Mouse (Mus musculus): ENCODE data around the gene Olfr902. TPM values are rescaled to one million over a fixed set of nuclear protein-coding genes. Genes with fewer than 3 reads are reported as not detected.

The Olfr902 gene
- polyA plus RNA-seq, 1 experiment from 2014 or later, result not detected

GRCm38 (mm10) chr9:38495501-38495900 lies 48.0 kb downstream of the Olfr902 start, which contains the start of gene Olfr907:
Olfr907 (plus strand) TSS chr9:38495801.
- DNase-seq (ENCODE audit: low spot score), result no peak
- no peak for ATAC-seq (ENCODE audit: low FRiP score)
- Histone ChIP-seq H3K4me3 (replicated peaks; ENCODE audit: low read length) (no peak within 1 kb of the TSS), H3K27me3 (ENCODE audit: control insufficient read depth, insufficient read depth, low read length) (no peaks in the 10 kb centered on the region), H3K36me3 (replicated peaks; ENCODE audit: control insufficient read depth, insufficient read depth) (no peaks in the 10 kb centered on the region), H3K9me3 (ENCODE audit: control insufficient read depth, low read length) (no peaks in the 10 kb centered on the region), H3K9ac (no peak within 1 kb of the TSS), H3K4me2 (replicated peaks) (no peak within 1 kb of the TSS), H3K4me1 (replicated peaks; ENCODE audit: control insufficient read depth, insufficient read depth, low read length) (no peaks in the 10 kb centered on the region), H3K27ac (no peak within 1 kb of the TSS)
- 84% methylated on average over 2 of the region's 2 CpGs for WGBS

Other genes with a start within 250 kb of the Olfr902 start
- not detected in 2 replicates for gene Olfr893, start 239.3 kb upstream of the Olfr902 start, polyA plus RNA-seq (2014; fragmentation: Nextera tagmentation; extraction: Ambion mirVana)
- gene Olfr894, start 229.6 kb upstream of the Olfr902 start, polyA plus RNA-seq (2014; fragmentation: Nextera tagmentation; extraction: Ambion mirVana), result not detected in 2 replicates
- not detected in 2 replicates for gene Olfr143, start 194.9 kb upstream of the Olfr902 start, polyA plus RNA-seq (2014; fragmentation: Nextera tagmentation; extraction: Ambion mirVana)
- gene Olfr895, start 179.8 kb upstream of the Olfr902 start, polyA plus RNA-seq (2014; fragmentation: Nextera tagmentation; extraction: Ambion mirVana), result not detected in 2 replicates
- gene Olfr896-ps1, start 156.5 kb upstream of the Olfr902 start, polyA plus RNA-seq (2014; fragmentation: Nextera tagmentation; extraction: Ambion mirVana), result not detected in 2 replicates
- gene Olfr25, start 118.6 kb upstream of the Olfr902 start, polyA plus RNA-seq (2014; fragmentation: Nextera tagmentation; extraction: Ambion mirVana), result not detected in 2 replicates
- gene Olfr898, start 99.2 kb upstream of the Olfr902 start, polyA plus RNA-seq (2014; fragmentation: Nextera tagmentation; extraction: Ambion mirVana), result not detected in 2 replicates
- gene Olfr250, start 80.8 kb upstream of the Olfr902 start, polyA plus RNA-seq (2014; fragmentation: Nextera tagmentation; extraction: Ambion mirVana), result not detected in 2 replicates
- gene Olfr251, start 70.6 kb upstream of the Olfr902 start, polyA plus RNA-seq (2014; fragmentation: Nextera tagmentation; extraction: Ambion mirVana), result not detected in 2 replicates
- not detected in 2 replicates for gene Olfr147, start 46.0 kb upstream of the Olfr902 start, polyA plus RNA-seq (2014; fragmentation: Nextera tagmentation; extraction: Ambion mirVana)
- not detected in 2 replicates for gene Olfr901, start 18.2 kb upstream of the Olfr902 start, polyA plus RNA-seq (2014; fragmentation: Nextera tagmentation; extraction: Ambion mirVana)
- not detected in 2 replicates for gene Olfr904, start 15.5 kb downstream of the Olfr902 start, polyA plus RNA-seq (2014; fragmentation: Nextera tagmentation; extraction: Ambion mirVana)
- gene Olfr905, start 23.5 kb downstream of the Olfr902 start, polyA plus RNA-seq (2014; fragmentation: Nextera tagmentation; extraction: Ambion mirVana), result not detected in 2 replicates
- gene Olfr906, start 39.4 kb downstream of the Olfr902 start, polyA plus RNA-seq (2014; fragmentation: Nextera tagmentation; extraction: Ambion mirVana), result not detected in 2 replicates
- gene Olfr907, start 48.1 kb downstream of the Olfr902 start, polyA plus RNA-seq (2014; fragmentation: Nextera tagmentation; extraction: Ambion mirVana), result not detected in 2 replicates
- gene Olfr911-ps1, start 73.9 kb downstream of the Olfr902 start, polyA plus RNA-seq (2014; fragmentation: Nextera tagmentation; extraction: Ambion mirVana), result not detected in 2 replicates
- not detected in 2 replicates for gene Olfr910, start 90.2 kb downstream of the Olfr902 start, polyA plus RNA-seq (2014; fragmentation: Nextera tagmentation; extraction: Ambion mirVana)
- not detected in 2 replicates for gene Olfr912, start 132.5 kb downstream of the Olfr902 start, polyA plus RNA-seq (2014; fragmentation: Nextera tagmentation; extraction: Ambion mirVana)
- not detected in 2 replicates for gene Olfr913, start 145.1 kb downstream of the Olfr902 start, polyA plus RNA-seq (2014; fragmentation: Nextera tagmentation; extraction: Ambion mirVana)
- gene Olfr914, start 157.4 kb downstream of the Olfr902 start, polyA plus RNA-seq (2014; fragmentation: Nextera tagmentation; extraction: Ambion mirVana), result not detected in 2 replicates
- not detected in 2 replicates for gene Olfr916, start 212.2 kb downstream of the Olfr902 start, polyA plus RNA-seq (2014; fragmentation: Nextera tagmentation; extraction: Ambion mirVana)
- not detected in 2 replicates for gene Olfr917, start 218.2 kb downstream of the Olfr902 start, polyA plus RNA-seq (2014; fragmentation: Nextera tagmentation; extraction: Ambion mirVana)
- gene Olfr918, start 226.9 kb downstream of the Olfr902 start, polyA plus RNA-seq (2014; fragmentation: Nextera tagmentation; extraction: Ambion mirVana), result not detected in 2 replicates